Mouse (Mus musculus) kidney, postnatal 0 days (tissue): ENCODE measurements at regions not wholly inside any gene's neighbourhood (a gene's known extent, or its start where the extent isn't known, plus 50 kb on each side); places are given as distances from the start of the nearest gene placed in this dataset.

Experiments
- ATAC-seq: fragments of 200-750 bp; cut with Nextera tagmentation; replicated peaks from 2 replicates; pipeline ENCODE4 v1.8.0; 2017; ENCODE audit warnings: low read depth, moderate number of reproducible peaks, moderate TSS enrichment, moderate library complexity; ENCODE audit not compliant: low FRiP score
- DNase-seq: peaks from one replicate; pipeline ENCODE4 v3.0.0-alpha.2; 2016; ENCODE audit warnings: low spot score
- H3K27ac ChIP-seq: fragments of 300-500 bp; sonication (generic); 2 replicates; pipeline ENCODE4 v1.5.1; 2014; ENCODE audit warnings: mild to moderate bottlenecking
- H3K27me3 ChIP-seq: fragments of 300-500 bp; sonication (generic); 2 replicates; pipeline ENCODE4 v1.6.1; 2014; ENCODE audit warnings: low read length, mixed read lengths; ENCODE audit not compliant: insufficient read depth
- H3K36me3 ChIP-seq: fragments of 300-500 bp; sonication (generic); 2 replicates; pipeline ENCODE4 v1.6.1; 2014; ENCODE audit warnings: low read length, mixed read lengths; ENCODE audit not compliant: insufficient read depth
- H3K4me1 ChIP-seq: fragments of 300-500 bp; sonication (generic); replicated peaks from 2 replicates; pipeline ENCODE4 v1.6.1; 2014; ENCODE audit warnings: antibody characterized with exemption, low read length, mixed read lengths; ENCODE audit not compliant: insufficient read depth
- H3K4me2 ChIP-seq: fragments of 300-500 bp; sonication (generic); 2 replicates; pipeline ENCODE4 v1.6.1; 2014; ENCODE audit warnings: mild to moderate bottlenecking, low read length, moderate library complexity, mixed read lengths
- H3K4me3 ChIP-seq: fragments of 300-500 bp; sonication (generic); replicated peaks from 2 replicates; pipeline ENCODE4 v1.5.1; 2014; ENCODE audit warnings: low read depth, low read length
- H3K9ac ChIP-seq: fragments of 300-500 bp; sonication (generic); 2 replicates; pipeline ENCODE4 v1.6.1; 2014; ENCODE audit warnings: low read depth, low read length
- H3K9me3 ChIP-seq: fragments of 300-500 bp; sonication (generic); replicated peaks from 2 replicates; pipeline ENCODE4 v1.6.1; 2016; ENCODE audit warnings: low read length, inconsistent platforms, mixed read lengths
- CTCF ChIP-seq: IDR thresholded peaks from 2 replicates; pipeline ENCODE4 v1.5.1; 2016; ENCODE audit warnings: antibody characterized with exemption, low read depth, mild to moderate bottlenecking, moderate library complexity
- WGBS: fragments of 180-500 bp; shearing (Covaris S2); extraction: QIAGEN DNeasy Blood & Tissue Kit; methylation state at CpG from one replicate; pipeline ENCODE4 v1.1.7; 2014; 5-methylcytosine and 5-hydroxymethylcytosine counted together

GRCm38 (mm10) chr7:116596914-116597313 lies 92.7 kb downstream of the Nucb2 start:
- TF ChIP-seq CTCF: no peak
- Histone ChIP-seq H3K9me3 (no peaks in the 10 kb centered on the region), H3K9ac (no peak overlapping the region), H3K27ac (no peak overlapping the region), H3K4me3 (no peak overlapping the region), H3K36me3 (no peaks in the 10 kb centered on the region), H3K4me2 (no peak overlapping the region), H3K27me3 (no peaks in the 10 kb centered on the region), H3K4me1 (no peaks in the 10 kb centered on the region)
- no peak for ATAC-seq
- DNase-seq: peak; percentile 5

GRCm38 (mm10) chr7:116600340-116600739 lies 96.2 kb downstream of the Nucb2 start:
- 80% methylated on average over 3 of the region's 3 CpGs for WGBS
- Histone ChIP-seq H3K36me3 (no peaks in the 10 kb centered on the region), H3K9ac (no peak overlapping the region), H3K9me3 (no peaks in the 10 kb centered on the region), H3K4me2 (no peak overlapping the region), H3K27ac (no peak overlapping the region), H3K27me3 (no peaks in the 10 kb centered on the region), H3K4me3 (no peak overlapping the region), H3K4me1 (no peaks in the 10 kb centered on the region)
- TF ChIP-seq CTCF: no peak
- DNase-seq (no peak), ATAC-seq (no peak)

- Histone ChIP-seq H3K36me3 (no peaks in the 10 kb centered on the region), H3K9ac (no peak overlapping the region), H3K27ac (no peak overlapping the region), H3K4me3 (no peak overlapping the region), H3K4me2 (no peak overlapping the region), H3K27me3 (no peaks in the 10 kb centered on the region), H3K9me3 (no peaks in the 10 kb centered on the region), H3K4me1 (0 out of 2 replicates have a peak, but pooled peaks cover 2% of the 10 kb centered on the region)
- no peak for TF ChIP-seq CTCF
- WGBS: 85% methylated on average over 6 of the region's 6 CpGs
- ATAC-seq (no peak), DNase-seq (no peak)
Observed at GRCm38 (mm10) chr7:116603167-116603839, 99.1 kb downstream of the Nucb2 start.

GRCm38 (mm10) chr7:116603840-116604194 lies 99.6 kb downstream of the Nucb2 start:
- 73% methylated on average over 3 of the region's 3 CpGs for WGBS
- Histone ChIP-seq H3K4me3 (no peak overlapping the region), H3K9me3 (no peaks in the 10 kb centered on the region), H3K4me1 (0 out of 2 replicates have a peak, but pooled peaks cover 2% of the 10 kb centered on the region), H3K27me3 (no peaks in the 10 kb centered on the region), H3K27ac (no peak overlapping the region), H3K36me3 (no peaks in the 10 kb centered on the region), H3K9ac (no peak overlapping the region), H3K4me2 (no peak overlapping the region)
- no peak for TF ChIP-seq CTCF
- no peak for DNase-seq
- ATAC-seq: no peak

GRCm38 (mm10) chr7:116606255-116606654 lies 102.1 kb downstream of the Nucb2 start:
- no peaks in the 10 kb centered on the region for H3K9me3 ChIP-seq
- no peak overlapping the region for H3K4me3 ChIP-seq
- no peaks in the 10 kb centered on the region for H3K36me3 ChIP-seq
- WGBS: 83% methylated on average over 6 of the region's 6 CpGs
- H3K27ac ChIP-seq: no peak overlapping the region
- ATAC-seq (no peak), DNase-seq (no peak)
- H3K4me1 ChIP-seq: 0 out of 2 replicates have a peak, but pooled peaks cover 2% of the 10 kb centered on the region
- H3K9ac ChIP-seq: no peak overlapping the region
- TF ChIP-seq CTCF: no peak
- H3K27me3 ChIP-seq: no peaks in the 10 kb centered on the region
- H3K4me2 ChIP-seq: no peak overlapping the region

- Histone ChIP-seq H3K36me3 (no peaks in the 10 kb centered on the region), H3K9ac (no peak overlapping the region), H3K27ac (no peak overlapping the region), H3K27me3 (no peaks in the 10 kb centered on the region), H3K9me3 (no peaks in the 10 kb centered on the region), H3K4me2 (no peak overlapping the region), H3K4me3 (no peak overlapping the region), H3K4me1 (0 out of 2 replicates have a peak, but pooled peaks cover 2% of the 10 kb centered on the region)
- DNase-seq (no peak), ATAC-seq (no peak)
- no peak for TF ChIP-seq CTCF
- WGBS: 69% methylated on average over 6 of the region's 6 CpGs
Observed at GRCm38 (mm10) chr7:116606751-116607483, 102.7 kb downstream of the Nucb2 start.
